Mouse (Mus musculus) kidney, embryonic 16.5 days (tissue): Measurements from ENCODE around the gene Rpl35a. TPM values are rescaled to one million over a fixed set of nuclear protein-coding genes. Genes with fewer than 3 reads are reported as not detected.

ENCODE experiments used
- ATAC-seq: fragments of 200-750 bp; cut with Nextera tagmentation; 2 replicates; pipeline ENCODE4 v1.8.0; 2017; ENCODE audit warnings: moderate TSS enrichment; ENCODE audit not compliant: low FRiP score, low TSS enrichment
- H3K27ac ChIP-seq: fragments of 300-500 bp; sonication (generic); 2 replicates; pipeline ENCODE4 v1.5.1; 2014; ENCODE audit warnings: low read length
- H3K27me3 ChIP-seq: fragments of 300-500 bp; sonication (generic); 2 replicates; pipeline ENCODE4 v1.6.1; 2014; ENCODE audit warnings: low read length, control low read depth, mixed read lengths; ENCODE audit not compliant: insufficient read depth
- H3K36me3 ChIP-seq: fragments of 300-500 bp; sonication (generic); 2 replicates; pipeline ENCODE4 v1.6.1; 2014; ENCODE audit warnings: low read length, control low read depth, mixed read lengths; ENCODE audit not compliant: insufficient read depth
- H3K4me1 ChIP-seq: fragments of 300-500 bp; sonication (generic); 2 replicates; pipeline ENCODE4 v1.6.1; 2014; ENCODE audit warnings: low read length, control low read depth, mixed read lengths; ENCODE audit not compliant: insufficient read depth
- H3K4me2 ChIP-seq: fragments of 300-500 bp; sonication (generic); replicated peaks from 2 replicates; pipeline ENCODE4 v1.6.1; 2014; ENCODE audit warnings: low read depth, low read length
- H3K4me3 ChIP-seq: fragments of 300-500 bp; sonication (generic); 2 replicates; pipeline ENCODE4 v1.5.1; 2014; ENCODE audit warnings: mild to moderate bottlenecking, low read length
- H3K9ac ChIP-seq: fragments of 300-500 bp; sonication (generic); replicated peaks from 2 replicates; pipeline ENCODE4 v1.6.1; 2014; ENCODE audit warnings: low read length
- H3K9me3 ChIP-seq: fragments of 300-500 bp; sonication (generic); 2 replicates; pipeline ENCODE4 v1.6.1; 2016; ENCODE audit warnings: low read length, control low read depth
- whole genome bisulfite sequencing: fragments of 180-500 bp; shearing (Covaris S2); extraction: QIAGEN DNeasy Blood & Tissue Kit; methylation state at CpG from one replicate; pipeline ENCODE4 v1.1.7; 2014; 5-methylcytosine and 5-hydroxymethylcytosine counted together
- microRNA counts: library from miRNA; unstranded; fragments of <30 nt; microRNA quantifications from one replicate; lab custom pipeline; 2016
- microRNA-seq: library from miRNA; unstranded; fragments of <30 nt; microRNA quantifications from one replicate; pipeline ENCODE4, GENCODE M21; 2016
- polyA plus RNA-seq: library from polyadenylated mRNA; unstranded; fragments of >200 nt; fragmentation: Nextera tagmentation; extraction: Ambion mirVana; gene quantifications from 2 replicates; pipeline ENCODE4 v1.2.1, GENCODE M21; 2015

Rpl35a gene
- polyA plus RNA-seq, 1 experiment from 2014 or later: 849 TPM

GRCm38 (mm10) chr16:33080063-33080462 is 23.8 kb downstream of the Rpl35a start:
- H3K9me3 ChIP-seq: no peaks in the 10 kb centered on the region
- 92% methylated on average over 7 of the region's 7 CpGs for WGBS
- no peaks in the 10 kb centered on the region for H3K36me3 ChIP-seq
- no peaks in the 10 kb centered on the region for H3K4me1 ChIP-seq
- ATAC-seq: no peak
- H3K27ac ChIP-seq: no peak overlapping the region
- no peak overlapping the region for H3K9ac ChIP-seq
- H3K4me2 ChIP-seq: no peak overlapping the region
- H3K4me3 ChIP-seq: no peak overlapping the region
- no peaks in the 10 kb centered on the region for H3K27me3 ChIP-seq

GRCm38 (mm10) chr16:33082951-33083350 is 26.7 kb downstream of the Rpl35a start:
- WGBS: 88% methylated on average over 6 of the region's 6 CpGs
- ATAC-seq: no peak
- H3K27me3 ChIP-seq: no peaks in the 10 kb centered on the region

GRCm38 (mm10) chr16:33083996-33084395 is 27.7 kb downstream of the Rpl35a start:
- Histone ChIP-seq H3K9me3 (no peaks in the 10 kb centered on the region), H3K27ac (no peak overlapping the region)
- no peak for ATAC-seq

More at GRCm38 (mm10) chr16:33082951-33083350, 26.7 kb downstream of the Rpl35a start:
- Histone ChIP-seq H3K4me3 (no peak overlapping the region), H3K27ac (no peak overlapping the region), H3K9ac (no peak overlapping the region), H3K36me3 (no peaks in the 10 kb centered on the region), H3K4me2 (no peak overlapping the region), H3K9me3 (no peaks in the 10 kb centered on the region), H3K4me1 (no peaks in the 10 kb centered on the region)

GRCm38 (mm10) chr16:33085666-33086065 is 29.4 kb downstream of the Rpl35a start:
- Histone ChIP-seq H3K4me3 (no peak overlapping the region), H3K27ac (no peak overlapping the region), H3K9me3 (no peaks in the 10 kb centered on the region), H3K9ac (no peak overlapping the region), H3K4me2 (no peak overlapping the region), H3K4me1 (no peaks in the 10 kb centered on the region), H3K27me3 (no peaks in the 10 kb centered on the region), H3K36me3 (no peaks in the 10 kb centered on the region; the same call in 1 of the 2 replicates)
- WGBS: 78% methylated on average over 8 of the region's 8 CpGs
- ATAC-seq: no peak

More at GRCm38 (mm10) chr16:33083996-33084395, 27.7 kb downstream of the Rpl35a start:
- Histone ChIP-seq H3K4me3 (no peak overlapping the region), H3K9ac (no peak overlapping the region), H3K36me3 (no peaks in the 10 kb centered on the region), H3K4me1 (no peaks in the 10 kb centered on the region), H3K4me2 (no peak overlapping the region), H3K27me3 (no peaks in the 10 kb centered on the region)
- 89% methylated on average over 2 of the region's 2 CpGs for WGBS

MicroRNAs within 50 kb of the gene (microRNA counts, 519-probe panel; counts per million panel counts)
- microRNA mmu-miR-1947 (lab: Ali Mortazavi, UCI): 104 counts per million, percentile 35 among the panel's probes with 10 or more counts

Small RNAs within 50 kb of the gene (microRNA-seq; reads per million reads assigned to microRNA genes)
- not detected for gene Gm22231
- 4.7 reads per million, percentile 21 among the genes with 10 or more reads in this experiment for gene Mir1947

Other genes with a start within 250 kb of the Rpl35a start
- gene Smbd1, start 246.0 kb upstream of the Rpl35a start, polyA plus RNA-seq: not detected in 2 replicates
- 102 and 109 TPM in 2 replicates for gene Fyttd1, start 179.0 kb upstream of the Rpl35a start, polyA plus RNA-seq
- 23.7 and 24.2 TPM in 2 replicates for gene Rubcn, start 178.7 kb upstream of the Rpl35a start, polyA plus RNA-seq
- gene Lrch3, start 142.4 kb upstream of the Rpl35a start, polyA plus RNA-seq: 22.7 and 23.7 TPM in 2 replicates
- gene Iqcg, start 235 bp upstream of the Rpl35a start, polyA plus RNA-seq: 4.9 and 5.2 TPM in 2 replicates
- gene Lmln, start 6.1 kb downstream of the Rpl35a start, polyA plus RNA-seq: 3.1 and 4.0 TPM in 2 replicates
- gene Osbpl11, start 128.6 kb downstream of the Rpl35a start, polyA plus RNA-seq: 15.3 and 15.8 TPM in 2 replicates
- gene Snx4, start 195.0 kb downstream of the Rpl35a start, polyA plus RNA-seq: 86.4 and 90.6 TPM in 2 replicates